Mouse (Mus musculus) retina, postnatal 7 days (tissue): Measurements from ENCODE around the gene Akap2.

Experiments
- DNase-seq: peaks from one replicate; pipeline ENCODE4 v3.0.0-alpha.2; 2012; ENCODE audit warnings: low read depth, low spot score

The Akap2 gene

DNA sequence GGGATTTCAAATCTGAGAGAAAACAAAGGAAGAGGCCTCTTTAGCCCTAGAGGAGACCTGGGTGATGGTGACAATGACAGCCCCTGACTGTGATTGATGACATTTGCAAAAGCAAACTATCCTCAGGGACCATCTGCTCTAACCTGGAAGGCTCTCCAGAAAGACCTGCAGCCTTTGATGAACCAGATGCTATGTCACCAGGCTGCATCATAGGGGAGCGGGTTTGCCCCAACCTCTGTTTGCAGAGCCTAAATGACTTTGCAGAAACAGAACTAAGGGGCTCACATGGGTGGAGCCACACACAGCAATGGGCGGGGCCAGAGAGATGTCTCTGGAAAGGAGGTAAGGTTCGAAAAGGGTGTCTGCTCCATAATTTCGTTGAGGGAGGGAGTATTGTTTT lies 115.6 kb downstream of the Akap2 start:
- no peak for DNase-seq

DNA sequence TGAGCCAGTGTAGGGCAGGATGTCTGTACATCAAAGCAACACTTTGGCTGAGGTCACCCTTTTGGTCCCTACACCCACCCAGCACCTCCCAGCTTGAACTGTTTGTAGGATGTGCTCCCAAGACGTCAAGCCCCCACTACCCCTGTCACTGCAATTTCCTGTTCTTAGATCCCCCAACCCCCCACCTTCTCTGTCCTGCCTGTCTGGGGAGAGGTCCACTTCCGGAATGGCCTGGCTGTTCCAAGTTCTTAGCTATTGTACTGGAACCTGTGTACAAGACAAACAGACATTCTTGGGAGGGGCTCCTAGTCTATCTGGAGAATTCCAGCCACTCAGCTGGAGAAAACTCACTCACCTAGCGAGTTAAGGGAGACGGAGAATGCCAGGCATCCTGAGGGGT lies 116.7 kb downstream of the Akap2 start:
- no peak for DNase-seq

DNA sequence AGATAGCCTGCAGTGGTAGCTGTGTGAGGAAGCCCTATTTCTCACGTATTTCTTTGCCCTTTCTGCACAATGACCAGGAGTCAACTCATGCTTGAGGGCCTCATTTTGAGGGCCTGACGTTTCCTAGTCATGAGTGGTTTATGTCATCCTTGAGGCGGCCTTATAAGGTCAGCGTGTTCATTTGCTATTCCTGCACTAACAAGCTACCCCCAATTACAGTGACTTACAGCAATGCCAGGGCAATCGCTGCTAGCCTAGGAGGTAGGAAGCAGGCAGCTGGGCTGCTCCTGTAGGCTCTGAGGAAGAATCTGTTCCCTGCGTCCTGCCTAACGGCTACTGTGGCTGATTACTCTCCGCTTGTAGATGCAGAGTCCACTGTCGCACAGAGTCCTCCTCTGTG lies 119.6 kb downstream of the Akap2 start:
- DNase-seq, result no peak

DNA sequence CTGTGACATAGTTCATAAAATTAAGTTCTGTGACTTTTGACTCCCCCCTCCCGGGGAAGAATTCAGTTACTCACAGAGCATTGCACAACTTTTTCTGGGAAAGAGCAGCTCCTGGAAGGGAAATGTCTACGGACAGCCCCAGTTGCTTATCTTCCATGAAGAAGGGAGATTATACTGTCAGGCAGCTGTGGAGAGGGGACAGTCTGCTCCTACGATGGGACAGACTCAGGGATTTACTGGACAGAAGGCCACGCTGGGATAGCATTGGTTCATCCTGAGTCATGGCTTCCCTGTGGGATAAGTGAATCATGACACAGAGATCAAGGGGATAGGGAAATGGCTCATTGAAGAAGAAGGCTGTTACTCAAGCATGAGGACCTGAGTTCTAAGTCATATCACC lies 121.9 kb downstream of the Akap2 start:
- no peak for DNase-seq

DNA sequence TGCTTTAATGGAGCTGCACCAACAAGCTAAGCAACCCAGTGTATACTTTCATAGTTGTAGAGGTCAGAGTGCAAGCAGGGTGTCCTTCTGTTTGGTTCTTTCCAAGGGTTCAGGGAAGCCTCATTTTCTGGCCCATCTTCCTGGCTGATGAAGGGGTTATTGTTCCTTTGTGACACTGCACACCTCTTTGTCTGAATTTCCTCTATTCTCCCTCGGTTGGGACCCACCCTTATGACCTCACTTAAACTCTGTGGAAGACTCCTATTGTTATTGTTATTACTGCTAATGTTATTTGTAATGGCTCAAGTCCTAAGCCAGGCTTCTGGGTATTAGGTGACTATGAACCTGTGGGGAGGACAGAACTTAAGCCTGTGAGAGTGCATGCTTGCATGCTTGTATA lies 124.5 kb downstream of the Akap2 start:
- no peak for DNase-seq

DNA sequence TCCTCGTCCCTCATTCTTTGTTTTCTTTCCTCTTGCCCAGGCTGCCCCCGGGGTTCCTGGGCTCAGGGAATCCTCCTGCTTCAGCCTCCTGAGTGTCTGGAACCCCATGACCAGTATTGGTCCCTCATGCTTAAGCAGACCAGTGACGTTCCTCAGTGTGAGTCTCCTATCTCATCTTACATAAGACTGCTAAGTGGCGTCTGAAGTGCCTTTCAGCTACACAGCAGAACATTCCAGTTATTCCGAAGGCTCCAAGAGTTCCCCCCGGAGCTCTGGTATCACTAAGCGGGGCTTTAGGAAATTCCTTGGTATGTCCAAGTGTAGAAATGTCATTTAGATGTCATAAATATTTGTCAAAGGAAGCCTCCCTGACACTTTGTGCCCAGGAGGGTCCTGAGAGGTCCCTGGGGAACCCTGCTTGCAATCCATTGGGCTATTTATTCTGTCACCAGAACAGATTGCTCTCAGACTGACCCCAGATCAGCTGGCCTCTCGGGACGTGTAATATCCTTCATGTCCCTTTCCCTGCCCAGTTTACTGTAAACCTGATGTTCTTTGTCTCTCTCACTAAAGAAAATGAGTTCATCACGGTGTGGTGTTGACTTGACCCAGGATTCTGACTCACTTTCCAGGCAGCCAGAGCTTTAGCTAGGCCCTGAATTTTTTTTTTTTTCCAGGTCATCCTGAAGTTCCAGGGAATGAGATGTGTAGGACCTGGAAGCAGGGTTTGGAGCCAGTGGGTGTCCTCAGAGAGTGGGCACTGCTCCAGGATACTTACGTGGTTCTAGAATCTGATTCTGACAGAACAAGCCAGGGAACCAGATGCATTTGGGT lies 125.2 kb downstream of the Akap2 start:
- DNase-seq, result no peak

DNA sequence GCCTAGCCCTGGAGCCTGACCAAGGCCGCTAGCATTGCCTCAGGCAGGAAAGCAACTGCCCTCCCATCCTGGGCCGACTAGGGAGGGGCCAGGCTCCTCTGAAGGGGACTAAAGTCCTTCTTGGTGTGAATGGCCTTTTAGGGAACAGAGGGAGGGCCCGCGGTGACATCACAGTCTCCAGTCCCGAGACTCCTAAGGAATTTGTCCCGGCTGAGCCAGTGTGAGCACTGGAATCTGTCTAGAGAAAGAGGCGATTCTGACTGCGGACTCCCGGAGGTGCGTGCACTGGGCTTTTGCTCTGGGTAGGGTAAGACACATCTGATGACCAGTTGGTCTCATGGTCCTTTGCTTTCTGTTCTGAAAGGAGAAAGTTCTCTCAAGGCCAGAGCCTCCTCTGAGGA lies 127.6 kb downstream of the Akap2 start:
- DNase-seq, result no peak

DNA sequence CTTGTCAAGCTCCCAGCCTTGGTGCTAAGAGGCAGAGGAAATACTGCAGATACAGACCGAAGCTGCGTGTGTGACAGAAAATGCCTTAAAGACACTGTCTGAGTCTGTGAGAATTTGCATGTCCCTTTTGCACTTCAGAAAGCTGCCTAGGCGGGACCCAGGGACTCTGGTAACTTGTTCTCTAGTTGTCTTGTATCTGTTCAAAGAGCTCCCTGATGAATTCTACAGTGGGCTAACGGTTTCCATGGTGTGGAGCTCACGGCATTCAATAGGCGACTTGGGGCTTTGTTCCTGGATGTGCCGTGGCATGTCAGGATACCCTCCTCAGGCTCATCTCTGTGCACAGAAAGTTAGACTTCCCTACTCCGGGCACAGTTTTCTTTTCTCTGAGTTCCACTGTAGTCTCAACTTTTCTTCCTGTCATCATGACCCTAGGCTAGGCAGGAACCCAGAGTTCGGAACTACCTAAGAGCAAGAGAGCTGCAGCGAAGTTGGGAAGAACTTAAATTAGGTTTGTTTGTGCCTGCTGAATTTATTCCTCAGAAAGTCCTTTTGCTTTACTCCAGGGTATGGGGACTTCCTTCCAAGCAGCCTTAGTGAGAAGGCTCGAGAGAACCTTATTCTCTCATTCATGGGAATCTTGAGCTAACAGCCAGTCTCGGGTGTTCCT lies 128.2 kb downstream of the Akap2 start:
- no peak for DNase-seq

DNA sequence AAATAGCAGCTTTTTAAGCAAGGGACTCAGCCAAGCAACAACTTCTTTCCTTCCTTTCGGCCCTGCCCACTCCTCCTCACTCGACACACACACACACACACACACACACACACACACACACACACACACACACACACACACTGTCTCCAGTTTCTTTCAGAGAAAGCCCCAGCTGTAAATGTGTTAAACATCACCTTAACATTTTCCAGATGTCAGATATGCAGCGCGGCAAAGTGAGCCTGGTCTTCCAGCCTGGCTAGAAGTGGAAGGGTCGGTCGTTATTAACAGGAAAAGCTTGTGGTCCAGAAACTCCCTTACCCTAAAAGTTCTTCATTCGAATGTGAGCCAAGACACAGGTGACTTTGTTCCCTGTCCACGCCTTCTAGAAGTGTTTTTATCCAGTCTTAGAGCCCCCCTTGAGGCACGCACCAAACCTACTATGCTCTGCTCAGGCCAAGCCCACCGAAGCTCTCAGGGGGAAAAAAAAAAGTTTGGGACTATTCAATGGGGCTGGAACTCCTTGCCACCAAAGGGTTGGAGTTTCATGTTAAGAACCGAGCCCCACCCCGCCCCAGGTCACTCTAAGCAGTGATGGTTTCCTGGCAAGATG lies 129.0 kb downstream of the Akap2 start:
- no peak for DNase-seq

DNA sequence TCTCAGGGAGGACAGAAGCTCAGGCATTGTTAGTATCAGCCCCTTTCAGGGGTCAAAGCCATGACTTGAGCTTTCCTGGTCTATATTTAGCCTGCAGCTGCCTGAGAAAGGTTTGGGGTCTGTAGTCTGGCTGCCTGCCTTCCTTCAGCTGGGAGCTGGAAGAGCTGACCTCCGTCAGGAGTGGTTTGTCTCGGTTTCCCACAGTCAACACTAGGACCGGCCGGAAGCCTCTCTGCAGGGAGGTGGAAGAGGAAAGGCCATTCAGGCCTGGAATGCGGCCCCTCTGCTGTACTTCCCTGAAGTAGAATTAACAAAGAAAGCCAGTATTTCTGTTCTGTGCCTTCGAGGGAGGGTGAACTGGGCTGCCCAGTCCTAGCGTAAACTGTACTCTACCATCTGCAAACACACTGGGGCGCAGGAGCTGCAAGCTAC lies 129.6 kb downstream of the Akap2 start:
- DNase-seq, result no peak

DNA sequence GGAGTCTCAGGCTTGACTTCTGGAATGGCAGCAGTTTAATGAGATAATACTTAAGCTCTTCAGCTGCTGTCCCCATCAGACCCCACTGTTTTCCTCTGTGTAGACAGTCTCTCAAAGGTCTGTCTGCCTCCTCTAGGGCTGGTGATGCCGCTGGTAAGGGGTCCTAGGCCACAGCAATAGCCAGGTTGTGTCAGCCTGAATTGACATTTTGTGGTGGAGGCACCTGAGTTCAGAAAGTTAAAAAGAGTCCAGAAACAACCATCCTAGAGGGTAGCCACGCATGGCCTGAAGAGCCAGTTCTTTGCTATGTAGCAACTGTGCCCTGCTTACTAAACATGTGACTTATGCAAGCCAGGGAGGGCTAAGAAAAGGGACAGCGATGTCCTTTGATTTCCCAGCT lies 130.2 kb downstream of the Akap2 start:
- no peak for DNase-seq

DNA sequence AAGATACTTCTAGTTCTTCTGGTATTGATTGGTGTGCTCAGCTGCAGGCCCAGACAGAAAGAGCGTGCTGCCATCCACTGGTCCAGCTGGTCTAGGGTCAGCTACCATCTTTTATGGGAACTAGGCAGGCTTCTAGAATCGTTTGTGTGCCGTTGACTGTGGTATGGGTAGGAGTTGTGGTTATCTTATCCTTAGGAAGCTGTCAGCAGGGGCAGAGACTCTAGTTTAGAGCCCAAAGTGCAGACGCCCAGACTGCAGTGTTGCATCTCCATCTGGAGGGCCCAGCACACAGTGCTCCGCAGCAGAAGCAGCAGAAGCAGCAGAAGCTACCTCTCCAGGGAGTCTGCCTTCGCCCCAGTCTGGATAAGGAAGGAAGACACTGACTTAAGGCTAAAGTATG lies 132.0 kb downstream of the Akap2 start:
- no peak for DNase-seq

DNA sequence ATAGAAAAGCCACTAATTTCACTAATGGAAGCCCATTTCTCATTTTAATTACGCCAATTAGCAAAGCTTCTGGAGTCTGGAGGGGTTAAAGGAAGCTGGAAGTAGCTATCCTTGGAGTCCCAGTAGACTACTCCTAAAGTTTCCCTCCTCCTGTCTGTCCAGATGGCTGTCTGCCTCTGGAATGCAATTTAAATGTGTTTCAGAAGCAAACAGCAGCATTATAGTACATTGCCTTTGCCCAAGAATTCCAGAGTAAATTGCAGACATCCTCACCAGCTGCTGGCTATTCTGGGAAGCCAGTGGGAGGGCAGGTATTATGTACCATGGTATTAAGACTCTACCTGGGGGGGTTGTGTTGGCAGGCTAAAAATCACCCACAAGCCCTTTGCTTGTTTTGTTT lies 134.3 kb downstream of the Akap2 start:
- no peak for DNase-seq

DNA sequence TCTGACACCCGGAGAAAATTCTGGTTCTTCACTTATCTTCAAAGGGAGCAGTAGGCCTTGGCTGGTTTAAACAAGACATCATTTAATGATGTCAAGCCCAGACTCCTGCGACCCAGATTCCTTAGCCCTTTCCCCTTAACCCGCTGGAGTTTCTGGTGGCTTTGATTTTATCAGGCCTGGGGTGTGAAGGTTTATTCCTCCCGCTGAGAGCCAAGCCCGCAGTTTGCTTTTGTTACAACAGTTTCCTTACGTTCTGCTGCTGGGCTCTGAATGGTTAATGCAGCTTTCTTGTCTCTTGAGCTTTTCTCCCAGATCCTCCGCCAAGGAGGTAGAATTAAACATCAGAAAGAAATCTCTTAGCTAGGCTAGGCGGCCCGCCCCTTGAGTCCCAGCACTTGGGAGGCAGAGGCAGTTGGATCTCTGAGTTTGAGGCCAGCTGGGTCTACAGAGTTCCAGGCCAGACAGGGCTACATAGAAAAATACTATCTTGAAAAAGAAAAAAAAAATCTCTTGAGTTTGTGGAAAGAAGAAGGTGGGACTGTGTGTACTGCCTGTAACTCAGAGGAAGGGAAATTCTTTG lies 135.1 kb downstream of the Akap2 start:
- DNase-seq, result no peak

DNA sequence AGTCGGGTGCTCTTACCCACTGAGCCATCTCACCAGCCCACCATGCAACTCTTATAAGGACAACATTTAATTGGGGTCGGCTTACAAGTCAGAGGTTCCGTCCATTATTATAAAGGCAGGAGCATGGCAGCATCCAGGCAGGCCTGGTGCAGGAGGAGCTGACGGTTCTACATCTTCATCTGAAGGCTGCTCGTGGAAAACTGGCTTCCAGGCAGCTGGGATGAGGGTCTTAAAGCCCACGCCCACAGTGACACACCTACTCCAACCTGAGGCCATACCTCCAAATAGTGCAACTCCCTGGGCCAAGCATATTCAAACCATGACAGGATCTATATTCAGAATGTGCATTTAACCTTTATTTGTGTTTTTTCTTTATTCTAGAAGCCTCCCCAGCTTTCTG lies 136.7 kb downstream of the Akap2 start:
- DNase-seq, result no peak

DNA sequence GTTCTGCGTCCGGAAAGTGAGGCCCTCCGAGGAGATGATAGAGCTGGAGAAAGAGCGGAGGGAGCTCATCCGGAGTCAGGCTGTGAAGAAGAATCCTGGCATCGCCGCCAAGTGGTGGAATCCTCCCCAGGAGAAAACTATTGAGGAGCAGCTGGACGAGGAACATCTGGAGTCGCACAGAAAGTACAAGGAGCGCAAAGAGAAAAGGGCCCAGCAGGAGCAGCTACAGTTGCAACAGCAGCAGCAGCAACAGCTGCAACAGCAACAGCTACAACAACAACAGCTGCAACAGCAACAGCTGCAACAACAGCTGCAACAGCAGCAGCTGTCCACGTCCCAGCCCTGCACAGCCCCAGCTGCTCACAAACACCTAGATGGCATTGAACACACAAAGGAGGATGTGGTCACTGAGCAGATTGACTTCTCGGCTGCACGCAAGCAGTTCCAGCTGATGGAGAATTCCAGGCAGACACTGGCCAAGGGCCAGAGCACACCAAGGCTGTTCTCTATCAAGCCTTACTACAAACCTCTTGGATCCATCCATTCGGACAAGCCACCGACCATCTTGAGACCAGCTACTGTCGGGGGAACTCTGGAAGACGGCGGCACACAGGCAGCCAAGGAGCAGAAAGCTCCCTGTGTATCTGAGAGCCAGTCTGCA lies 138.0 kb downstream of the Akap2 start:
- DNase-seq, result no peak

DNA sequence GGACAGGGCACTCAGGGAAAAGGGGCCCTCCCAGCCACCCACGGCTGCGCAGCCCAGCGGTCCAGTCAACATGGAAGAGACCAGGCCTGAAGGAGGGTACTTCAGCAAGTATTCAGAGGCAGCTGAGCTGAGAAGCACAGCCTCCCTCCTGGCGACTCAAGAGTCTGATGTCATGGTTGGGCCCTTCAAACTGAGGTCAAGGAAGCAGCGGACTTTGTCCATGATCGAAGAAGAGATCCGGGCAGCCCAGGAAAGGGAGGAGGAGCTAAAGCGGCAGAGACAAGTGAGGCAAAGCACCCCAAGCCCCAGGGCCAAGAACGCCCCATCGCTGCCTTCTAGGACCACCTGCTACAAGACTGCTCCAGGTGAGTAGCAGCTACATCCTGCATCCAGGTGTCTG lies 139.2 kb downstream of the Akap2 start:
- DNase-seq, result no peak

DNA sequence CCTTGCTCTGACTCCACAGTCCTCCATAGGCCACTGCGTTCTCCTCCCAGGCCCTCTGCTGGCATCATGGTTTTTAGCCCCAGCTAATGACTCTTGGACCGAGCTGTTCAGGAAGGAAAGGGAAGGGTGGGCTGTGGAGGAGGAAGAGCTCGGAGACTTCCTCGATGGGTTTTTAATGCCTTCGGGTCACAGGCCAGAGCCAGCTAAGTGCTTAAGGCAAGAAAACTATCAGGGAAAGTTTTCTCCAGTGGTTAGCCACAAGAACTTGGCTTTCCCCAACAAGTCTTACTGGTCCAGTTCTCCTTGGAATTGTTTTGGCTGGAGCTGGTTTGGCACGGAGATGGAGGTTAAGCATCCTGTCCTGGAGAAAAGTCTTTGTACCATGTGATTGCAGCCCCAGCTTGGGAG lies 142.8 kb downstream of the Akap2 start:
- DNase-seq, result no peak

DNA sequence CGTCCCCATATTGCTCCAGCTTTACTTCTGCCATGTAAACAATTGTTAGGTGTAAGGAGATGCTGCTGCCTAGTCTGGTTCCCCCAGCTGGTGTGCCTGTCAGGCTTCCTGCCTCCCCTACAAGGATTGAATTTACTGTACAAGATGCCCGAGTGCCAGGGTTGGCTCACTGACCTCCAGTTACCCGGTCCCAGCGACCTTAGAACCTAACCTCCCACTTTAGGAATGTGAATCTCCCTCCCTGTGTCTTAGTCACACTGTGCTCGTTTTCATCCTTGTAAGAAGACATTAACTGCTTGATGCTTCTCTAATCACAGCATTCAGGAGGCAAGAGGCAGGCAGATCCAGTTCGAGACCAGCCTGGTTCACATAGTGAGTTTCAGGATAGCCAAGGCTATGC lies 143.7 kb downstream of the Akap2 start:
- DNase-seq, result no peak

DNA sequence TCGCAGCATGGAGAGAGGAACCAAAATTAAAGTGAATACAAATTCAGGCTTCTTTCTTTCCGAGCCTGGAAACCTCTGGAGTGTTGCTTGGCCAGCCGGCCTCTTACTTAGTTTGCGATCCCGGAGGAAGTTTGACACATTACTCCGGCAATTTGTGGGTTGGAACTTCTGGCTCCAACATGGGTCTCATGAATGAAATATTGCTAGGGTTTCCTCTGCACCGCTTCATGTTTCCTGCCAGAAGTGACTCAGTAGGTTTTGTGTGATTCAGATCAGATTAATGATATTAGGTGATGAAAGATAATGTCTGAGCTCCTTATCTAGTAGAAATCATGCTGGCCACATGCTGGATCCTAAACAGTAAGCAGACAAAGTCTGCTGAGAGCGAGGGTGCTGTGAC lies 144.4 kb downstream of the Akap2 start:
- DNase-seq, result no peak

DNA sequence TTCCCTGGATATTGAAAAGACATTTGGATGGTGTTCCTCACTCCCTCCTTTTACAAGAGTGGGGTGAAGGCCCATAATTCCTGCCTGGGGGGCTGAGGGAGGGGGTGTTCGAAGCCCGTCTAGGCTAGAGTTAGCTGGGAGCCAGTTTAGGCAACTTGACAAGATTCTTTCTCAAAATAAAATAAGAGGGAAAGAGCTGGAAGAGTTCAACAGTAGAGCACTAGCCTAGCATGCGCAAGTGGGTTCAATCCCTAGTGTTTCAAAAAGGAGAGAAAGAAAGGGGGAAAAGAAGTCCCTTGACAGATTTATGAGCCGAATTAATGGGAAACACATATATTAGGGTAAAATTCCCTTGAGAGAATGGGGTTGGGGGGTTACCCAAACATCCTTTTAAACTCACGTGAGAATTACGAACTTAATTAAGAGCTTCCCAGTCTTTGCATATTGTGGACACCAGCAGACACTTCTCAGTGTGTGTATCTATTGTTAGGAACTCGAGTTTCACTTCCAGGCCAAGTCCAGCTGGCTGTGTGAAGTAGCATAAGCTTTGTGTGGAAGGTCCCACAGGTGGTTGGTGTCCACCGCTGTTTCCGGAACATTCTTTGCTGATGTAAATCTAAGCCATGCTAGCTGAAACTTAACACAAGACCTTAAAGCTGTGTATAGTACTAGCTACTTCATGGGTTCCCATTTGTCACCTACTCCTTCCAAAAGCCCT lies 145.0 kb downstream of the Akap2 start:
- no peak for DNase-seq
